Mouse (Mus musculus): ENCODE results near the gene Palld.

- TF ChIP-seq CTCF (IDR thresholded peaks at IDR 0.05; ENCODE audit: low read depth, low read length) (no peak), GATA1 (IDR thresholded peaks at IDR 0.05; ENCODE audit: borderline replicate concordance, low read length) (no peak)
Measured at GRCm38 (mm10) chr8:61549585-61549984, 352.9 kb downstream of the Palld start.
